Mouse (Mus musculus) neural tube, embryonic 11.5 days (tissue): ENCODE measurements around the gene C330007P06Rik. TPM values are rescaled to one million over a fixed set of nuclear protein-coding genes. Genes with fewer than 3 reads are reported as not detected.

Experiments used
- polyA plus RNA-seq: library from polyadenylated mRNA; unstranded; fragments of >200 nt; fragmentation: Nextera tagmentation; extraction: Ambion mirVana; gene quantifications from 2 replicates; pipeline ENCODE4 v1.2.1, GENCODE M21; 2014

Gene C330007P06Rik
- polyA plus RNA-seq, 1 experiment from 2014 or later = 37.4 TPM

Other genes starting within 250 kb of the C330007P06Rik start
- gene Akap17b, start 228.7 kb downstream of the C330007P06Rik start, polyA plus RNA-seq = 4.0 and 4.3 TPM in 2 replicates
- 0.78 and 1.4 TPM in 2 replicates for gene Slc25a43, start 130.5 kb downstream of the C330007P06Rik start, polyA plus RNA-seq
- 804 and 829 TPM in 2 replicates for gene Slc25a5, start 78.5 kb downstream of the C330007P06Rik start, polyA plus RNA-seq
- gene Ube2a, start 211 bp downstream of the C330007P06Rik start, polyA plus RNA-seq = 128 and 138 TPM in 2 replicates
- 7.1 and 7.8 TPM in 2 replicates for gene Nkrf, start 28.8 kb upstream of the C330007P06Rik start, polyA plus RNA-seq
- 59.3 and 65.5 TPM in 2 replicates for gene Sept6, start 117.7 kb upstream of the C330007P06Rik start, polyA plus RNA-seq
- not detected in 2 replicates for gene Sowahd, start 174.7 kb upstream of the C330007P06Rik start, polyA plus RNA-seq
- gene Rpl39, start 211.3 kb upstream of the C330007P06Rik start, polyA plus RNA-seq = 444 and 447 TPM in 2 replicates
- 15.1 and 18.8 TPM in 2 replicates for gene Upf3b, start 236.2 kb upstream of the C330007P06Rik start, polyA plus RNA-seq